Mouse (Mus musculus) forebrain, embryonic 13.5 days (tissue): ENCODE data around the gene Polrmt. TPM values are rescaled to one million over a fixed set of nuclear protein-coding genes. Genes with fewer than 3 reads are reported as not detected.

Source experiments
- ATAC-seq: fragments of 200-750 bp; cut with Nextera tagmentation; 2 replicates; pipeline ENCODE4 v1.8.0; 2017
- H3K27ac ChIP-seq: fragments of 300-500 bp; sonication (generic); 2 replicates; pipeline ENCODE4 v1.5.1; 2015; ENCODE audit warnings: inconsistent platforms, mild to moderate bottlenecking, moderate library complexity
- H3K27me3 ChIP-seq: fragments of 300-500 bp; sonication (generic); 2 replicates; pipeline ENCODE4 v1.6.1; 2015; ENCODE audit warnings: mild to moderate bottlenecking, inconsistent platforms
- H3K36me3 ChIP-seq: fragments of 300-500 bp; sonication (generic); 2 replicates; pipeline ENCODE4 v1.6.1; 2015; ENCODE audit warnings: mild to moderate bottlenecking, inconsistent platforms; ENCODE audit not compliant: poor library complexity, severe bottlenecking
- H3K4me1 ChIP-seq: fragments of 300-500 bp; sonication (generic); 2 replicates; pipeline ENCODE4 v1.6.1; 2015; ENCODE audit warnings: inconsistent platforms
- H3K4me2 ChIP-seq: fragments of 300-500 bp; sonication (generic); 2 replicates; pipeline ENCODE4 v1.6.1; 2015; ENCODE audit warnings: inconsistent platforms, mild to moderate bottlenecking, moderate library complexity
- H3K4me3 ChIP-seq: fragments of 300-500 bp; sonication (generic); 2 replicates; pipeline ENCODE4 v1.5.1; 2015; ENCODE audit warnings: mild to moderate bottlenecking, inconsistent platforms
- H3K9ac ChIP-seq: fragments of 300-500 bp; sonication (generic); 2 replicates; pipeline ENCODE4 v1.6.1; 2015; ENCODE audit warnings: mild to moderate bottlenecking, inconsistent platforms
- H3K9me3 ChIP-seq: fragments of 300-500 bp; sonication (generic); replicated peaks from 2 replicates; pipeline ENCODE4 v1.6.1; 2016; ENCODE audit warnings: inconsistent platforms
- WGBS: fragments of 180-500 bp; shearing (Covaris S2); methylation state at CpG from one replicate; pipeline ENCODE4 v1.1.7; 2015; 5-methylcytosine and 5-hydroxymethylcytosine counted together
- polyA plus RNA-seq: library from polyadenylated mRNA; unstranded; fragments of >200 nt; fragmentation: Nextera tagmentation; extraction: Ambion mirVana; gene quantifications from 2 replicates; pipeline ENCODE4 v1.2.1, GENCODE M21; 2015

Gene Polrmt
- polyA plus RNA-seq, 1 experiment from 2014 or later = 39.1 TPM

- H3K9me3 ChIP-seq = peaks cover 28% of the 10 kb centered on the region
- 29% methylated on average over 48 of the region's 52 CpGs for WGBS
- H3K9ac ChIP-seq = no peak overlapping the region
- no peak for ATAC-seq
- no peak overlapping the region for H3K4me3 ChIP-seq
- no peak overlapping the region for H3K27ac ChIP-seq
- peaks cover 77% of the 10 kb centered on the region for H3K36me3 ChIP-seq
- 0 out of 2 replicates have a peak overlapping the region, but pooled peaks have one; percentile 5 for H3K4me2 ChIP-seq
- H3K4me1 ChIP-seq = 0 out of 2 replicates have a peak, but pooled peaks cover 3% of the 10 kb centered on the region
- peaks cover 19% of the 10 kb centered on the region for H3K27me3 ChIP-seq
These were observed 11.0 kb downstream of the Polrmt start for GRCm38 (mm10) chr10:79735361-79735760.

GRCm38 (mm10) chr10:79733847-79734246 lies 12.5 kb downstream of the Polrmt start:
- no peak overlapping the region for H3K4me2 ChIP-seq
- no peak for ATAC-seq
- no peak overlapping the region for H3K9ac ChIP-seq
- 97% methylated on average over 15 of the region's 15 CpGs for WGBS
- H3K27ac ChIP-seq = no peak overlapping the region
- no peak overlapping the region for H3K4me3 ChIP-seq
- H3K27me3 ChIP-seq = peaks cover 19% of the 10 kb centered on the region
- 0 out of 2 replicates have a peak, but pooled peaks cover 8% of the 10 kb centered on the region for H3K4me1 ChIP-seq
- peaks cover 62% of the 10 kb centered on the region for H3K36me3 ChIP-seq
- H3K9me3 ChIP-seq = peaks cover 13% of the 10 kb centered on the region

- Histone ChIP-seq H3K36me3 (peaks cover 49% of the 10 kb centered on the region), H3K4me2 (no peak overlapping the region), H3K9ac (no peak overlapping the region), H3K9me3 (0 out of 2 replicates have a peak, but pooled peaks cover 2% of the 10 kb centered on the region), H3K27me3 (peaks cover 19% of the 10 kb centered on the region), H3K4me1 (0 out of 2 replicates have a peak, but pooled peaks cover 8% of the 10 kb centered on the region), H3K4me3 (no peak overlapping the region), H3K27ac (no peak overlapping the region)
- ATAC-seq = no peak
- 87% methylated on average over 1 of the region's 1 CpGs for WGBS
These were observed 13.9 kb downstream of the Polrmt start for GRCm38 (mm10) chr10:79732500-79732899.

- Histone ChIP-seq H3K9me3 (no peaks in the 10 kb centered on the region), H3K36me3 (peaks cover 18% of the 10 kb centered on the region), H3K9ac (no peak overlapping the region), H3K4me1 (0 out of 2 replicates have a peak, but pooled peaks cover 5% of the 10 kb centered on the region), H3K27me3 (no peaks in the 10 kb centered on the region), H3K27ac (no peak overlapping the region), H3K4me2 (no peak overlapping the region), H3K4me3 (no peak overlapping the region)
- 84% methylated on average over 13 of the region's 13 CpGs for WGBS
- ATAC-seq = 0 out of 2 replicates have a peak, but pooled peaks have one; percentile 31
These were observed 16.9 kb downstream of the Polrmt start for GRCm38 (mm10) chr10:79729357-79729965.

- Histone ChIP-seq H3K27ac (no peak overlapping the region), H3K4me1 (0 out of 2 replicates have a peak, but pooled peaks cover 5% of the 10 kb centered on the region), H3K9ac (no peak overlapping the region), H3K4me3 (no peak overlapping the region), H3K36me3 (peaks cover 10% of the 10 kb centered on the region), H3K27me3 (no peaks in the 10 kb centered on the region), H3K4me2 (no peak overlapping the region), H3K9me3 (no peaks in the 10 kb centered on the region)
- 75% methylated on average over 28 of the region's 28 CpGs for whole genome bisulfite sequencing
- ATAC-seq = no peak
These were observed 17.8 kb downstream of the Polrmt start for GRCm38 (mm10) chr10:79728323-79729249.

GRCm38 (mm10) chr10:79726090-79726489 lies 20.3 kb downstream of the Polrmt start:
- whole genome bisulfite sequencing = 37% methylated on average over 11 of the region's 11 CpGs
- Histone ChIP-seq H3K4me3 (no peak overlapping the region), H3K4me1 (0 out of 2 replicates have a peak, but pooled peaks cover 5% of the 10 kb centered on the region), H3K27me3 (no peaks in the 10 kb centered on the region), H3K9ac (no peak overlapping the region), H3K36me3 (no peaks in the 10 kb centered on the region), H3K4me2 (no peak overlapping the region), H3K9me3 (no peaks in the 10 kb centered on the region), H3K27ac (no peak overlapping the region)
- no peak for ATAC-seq

GRCm38 (mm10) chr10:79723692-79724091 lies 22.7 kb downstream of the Polrmt start:
- 87% methylated on average over 7 of the region's 7 CpGs for WGBS
- no peak for ATAC-seq

GRCm38 (mm10) chr10:79723047-79723446 lies 23.3 kb downstream of the Polrmt start:
- no peak overlapping the region for H3K27ac ChIP-seq
- no peaks in the 10 kb centered on the region for H3K9me3 ChIP-seq
- peaks cover 22% of the 10 kb centered on the region for H3K27me3 ChIP-seq
- no peak overlapping the region for H3K9ac ChIP-seq
- no peaks in the 10 kb centered on the region for H3K36me3 ChIP-seq
- no peaks in the 10 kb centered on the region for H3K4me1 ChIP-seq
- 57% methylated on average over 6 of the region's 6 CpGs for WGBS
- no peak overlapping the region for H3K4me3 ChIP-seq
- H3K4me2 ChIP-seq = no peak overlapping the region
- ATAC-seq = no peak

More at GRCm38 (mm10) chr10:79723692-79724091, 22.7 kb downstream of the Polrmt start:
- Histone ChIP-seq H3K9me3 (no peaks in the 10 kb centered on the region), H3K4me3 (no peak overlapping the region), H3K4me2 (no peak overlapping the region), H3K27ac (no peak overlapping the region), H3K27me3 (peaks cover 15% of the 10 kb centered on the region), H3K36me3 (no peaks in the 10 kb centered on the region), H3K4me1 (no peaks in the 10 kb centered on the region), H3K9ac (no peak overlapping the region)

GRCm38 (mm10) chr10:79721089-79721488 lies 25.3 kb downstream of the Polrmt start:
- no peaks in the 10 kb centered on the region for H3K36me3 ChIP-seq
- H3K9ac ChIP-seq = no peak overlapping the region
- no peak overlapping the region for H3K4me3 ChIP-seq
- peaks cover 15% of the 10 kb centered on the region for H3K4me1 ChIP-seq
- 67% methylated on average over 5 of the region's 5 CpGs for WGBS
- H3K27ac ChIP-seq = no peak overlapping the region
- H3K27me3 ChIP-seq = peaks cover 42% of the 10 kb centered on the region
- no peak overlapping the region for H3K4me2 ChIP-seq
- no peaks in the 10 kb centered on the region for H3K9me3 ChIP-seq
- no peak for ATAC-seq

- H3K9ac ChIP-seq = no peak overlapping the region
- no peaks in the 10 kb centered on the region for H3K36me3 ChIP-seq
- H3K4me1 ChIP-seq = peaks cover 16% of the 10 kb centered on the region
- peaks cover 58% of the 10 kb centered on the region for H3K27me3 ChIP-seq
- H3K9me3 ChIP-seq = no peaks in the 10 kb centered on the region
- peak overlapping the region; percentile 94 for H3K4me2 ChIP-seq
- H3K4me3 ChIP-seq = peak overlapping the region; percentile 64
- no peak for ATAC-seq
- WGBS = 2% methylated on average over 43 of the region's 43 CpGs
- no peak overlapping the region for H3K27ac ChIP-seq
These were observed 28.6 kb downstream of the Polrmt start for GRCm38 (mm10) chr10:79717640-79718357.

- Histone ChIP-seq H3K36me3 (peaks cover 2% of the 10 kb centered on the region), H3K9me3 (no peaks in the 10 kb centered on the region), H3K27ac (no peak overlapping the region), H3K9ac (peak overlapping the region; percentile 70), H3K4me2 (peak overlapping the region; percentile 94), H3K4me3 (peak overlapping the region; percentile 64), H3K27me3 (peaks cover 58% of the 10 kb centered on the region), H3K4me1 (peaks cover 16% of the 10 kb centered on the region)
- WGBS = under 1% methylated on average over 38 of the region's 44 CpGs
- ATAC-seq = 0 out of 2 replicates have a peak, but pooled peaks have one; percentile 17
These were observed 29.4 kb downstream of the Polrmt start for GRCm38 (mm10) chr10:79716988-79717355.
